Mouse (Mus musculus): ENCODE measurements around the gene Plcb4. TPM values are rescaled to one million over a fixed set of nuclear protein-coding genes. Genes with fewer than 3 reads are reported as not detected.

Gene Plcb4
- total and polyA plus RNA-seq, 2 experiments from 2014 or later: 31.4 to 66.6 TPM

- no peak overlapping the region for H3K27ac ChIP-seq (ENCODE audit: low read depth, low read length)
- 81% methylated on average over 6 of the region's 6 CpGs for WGBS
- no peaks in the 10 kb centered on the region for H3K36me3 ChIP-seq (ENCODE audit: insufficient read depth, low read length)
- H3K27me3 ChIP-seq (ENCODE audit: insufficient read depth, low read length): no peaks in the 10 kb centered on the region
- H3K4me3 ChIP-seq (ENCODE audit: low read depth, low read length): no peak overlapping the region
- no peak overlapping the region for H3K9ac ChIP-seq (replicated peaks; ENCODE audit: low read length, poor library complexity, severe bottlenecking)
- no peaks in the 10 kb centered on the region for H3K9me3 ChIP-seq (ENCODE audit: low read length)
- DNase-seq (ENCODE audit: low spot score): no peak
- no peak for ATAC-seq (ENCODE audit: low FRiP score)
- no peak overlapping the region for H3K4me2 ChIP-seq (ENCODE audit: low read depth, low read length, poor library complexity, severe bottlenecking)
- TF ChIP-seq CTCF (IDR thresholded peaks at IDR 0.05): no peak
- no peaks in the 10 kb centered on the region for H3K4me1 ChIP-seq (ENCODE audit: insufficient read depth, low read length)
Measured at GRCm38 (mm10) chr2:135810841-135811240, 152.0 kb downstream of the Plcb4 start.

- WGBS: 84% methylated on average over 5 of the region's 5 CpGs
- H3K4me1 ChIP-seq (ENCODE audit: insufficient read depth, low read length): no peaks in the 10 kb centered on the region
- no peak for TF ChIP-seq CTCF (IDR thresholded peaks at IDR 0.05)
- H3K27me3 ChIP-seq (ENCODE audit: insufficient read depth, low read length): no peaks in the 10 kb centered on the region
- H3K27ac ChIP-seq (ENCODE audit: low read depth, low read length): no peak overlapping the region
- DNase-seq (ENCODE audit: low spot score): no peak
- H3K9ac ChIP-seq (replicated peaks; ENCODE audit: low read length, poor library complexity, severe bottlenecking): no peak overlapping the region
- H3K9me3 ChIP-seq (ENCODE audit: low read length): no peaks in the 10 kb centered on the region
- H3K4me2 ChIP-seq (ENCODE audit: low read depth, low read length, poor library complexity, severe bottlenecking): no peak overlapping the region
- H3K4me3 ChIP-seq (ENCODE audit: low read depth, low read length): no peak overlapping the region
- no peak for ATAC-seq (ENCODE audit: low FRiP score)
- no peaks in the 10 kb centered on the region for H3K36me3 ChIP-seq (ENCODE audit: insufficient read depth, low read length)
Measured at GRCm38 (mm10) chr2:135811453-135812101, 152.8 kb downstream of the Plcb4 start.

DNA sequence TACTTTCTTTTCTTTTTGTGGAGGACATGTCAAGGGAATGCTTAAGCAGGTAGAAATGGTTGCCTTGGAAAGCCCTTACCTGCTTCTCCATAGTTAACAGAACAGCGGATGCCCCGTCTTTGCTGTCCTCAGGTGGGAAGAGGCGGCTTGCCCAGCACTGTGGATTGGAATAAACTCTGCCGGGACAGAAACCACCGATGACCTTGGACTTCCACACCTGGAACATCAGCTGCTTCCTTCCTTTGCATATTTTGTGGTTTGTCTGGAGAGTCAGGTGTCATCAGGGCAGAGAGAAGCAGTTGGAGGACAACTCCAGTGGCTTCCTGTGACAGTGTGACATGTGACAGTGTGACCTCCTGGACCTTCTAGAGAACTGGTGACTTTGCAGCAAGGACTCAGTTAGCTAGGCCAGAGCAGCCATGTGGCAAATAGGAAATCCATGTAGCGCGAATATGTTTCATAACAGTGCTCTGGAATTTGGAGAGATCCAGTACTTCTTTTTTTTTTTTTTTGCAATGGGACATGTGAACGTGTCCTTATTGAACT is 154.0 kb downstream of the Plcb4 start:
- no peak for DNase-seq (ENCODE audit: low spot score)
- Histone ChIP-seq H3K4me2 (ENCODE audit: low read depth, low read length, poor library complexity, severe bottlenecking) (no peak overlapping the region), H3K4me1 (ENCODE audit: insufficient read depth, low read length) (no peaks in the 10 kb centered on the region), H3K4me3 (ENCODE audit: low read depth, low read length) (no peak overlapping the region), H3K27me3 (ENCODE audit: insufficient read depth, low read length) (no peaks in the 10 kb centered on the region), H3K27ac (ENCODE audit: low read depth, low read length) (no peak overlapping the region), H3K9ac (replicated peaks; ENCODE audit: low read length, poor library complexity, severe bottlenecking) (no peak overlapping the region), H3K36me3 (ENCODE audit: insufficient read depth, low read length) (no peaks in the 10 kb centered on the region), H3K9me3 (ENCODE audit: low read length) (no peaks in the 10 kb centered on the region)
- WGBS: 93% methylated on average over 8 of the region's 8 CpGs
- no peak for TF ChIP-seq CTCF (IDR thresholded peaks at IDR 0.05)
- no peak for ATAC-seq (ENCODE audit: low FRiP score)

DNA sequence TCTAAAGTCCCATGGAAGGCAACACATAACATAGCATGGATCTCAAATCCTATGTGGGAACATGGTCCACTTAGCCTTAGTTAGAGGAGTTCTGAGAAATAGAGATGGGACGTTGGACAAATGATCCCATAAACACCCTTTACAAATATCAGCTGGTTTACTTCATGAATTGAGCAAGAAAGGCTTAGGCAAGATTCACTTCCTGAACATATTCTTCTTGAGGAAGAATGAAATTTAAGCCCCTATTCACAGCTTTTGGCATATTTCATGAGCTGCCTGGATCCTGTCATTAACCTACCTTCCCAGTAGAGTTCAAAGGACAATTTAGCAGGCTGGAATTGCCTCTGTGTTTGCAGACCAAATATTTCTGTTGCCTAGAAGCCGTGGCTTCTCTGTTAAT is 161.9 kb downstream of the Plcb4 start:
- ATAC-seq (ENCODE audit: low FRiP score) (no peak), DNase-seq (ENCODE audit: low spot score) (no peak)
- Histone ChIP-seq H3K9me3 (ENCODE audit: low read length) (no peaks in the 10 kb centered on the region), H3K9ac (replicated peaks; ENCODE audit: low read length, poor library complexity, severe bottlenecking) (no peak overlapping the region), H3K4me1 (ENCODE audit: insufficient read depth, low read length) (0 out of 2 replicates have a peak, but pooled peaks cover 5% of the 10 kb centered on the region), H3K4me3 (ENCODE audit: low read depth, low read length) (no peak overlapping the region), H3K36me3 (ENCODE audit: insufficient read depth, low read length) (no peaks in the 10 kb centered on the region), H3K4me2 (ENCODE audit: low read depth, low read length, poor library complexity, severe bottlenecking) (no peak overlapping the region), H3K27ac (ENCODE audit: low read depth, low read length) (no peak overlapping the region), H3K27me3 (ENCODE audit: insufficient read depth, low read length) (no peaks in the 10 kb centered on the region)
- TF ChIP-seq CTCF (IDR thresholded peaks at IDR 0.05): no peak
- WGBS: 79% methylated on average over 2 of the region's 2 CpGs

GRCm38 (mm10) chr2:135823690-135824089 is 164.9 kb downstream of the Plcb4 start:
- Histone ChIP-seq H3K36me3 (ENCODE audit: insufficient read depth, low read length) (no peaks in the 10 kb centered on the region), H3K4me1 (ENCODE audit: insufficient read depth, low read length) (peaks cover 6% of the 10 kb centered on the region; the same call in 1 of the 2 replicates), H3K27ac (ENCODE audit: low read depth, low read length) (no peak overlapping the region), H3K4me2 (ENCODE audit: low read depth, low read length, poor library complexity, severe bottlenecking) (no peak overlapping the region), H3K27me3 (ENCODE audit: insufficient read depth, low read length) (no peaks in the 10 kb centered on the region), H3K9me3 (ENCODE audit: low read length) (no peaks in the 10 kb centered on the region), H3K4me3 (ENCODE audit: low read depth, low read length) (no peak overlapping the region), H3K9ac (replicated peaks; ENCODE audit: low read length, poor library complexity, severe bottlenecking) (no peak overlapping the region)
- DNase-seq (ENCODE audit: low spot score): no peak
- no peak for ATAC-seq (ENCODE audit: low FRiP score)
- WGBS: 88% methylated on average over 1 of the region's 1 CpGs
- TF ChIP-seq CTCF (IDR thresholded peaks at IDR 0.05): no peak

DNA sequence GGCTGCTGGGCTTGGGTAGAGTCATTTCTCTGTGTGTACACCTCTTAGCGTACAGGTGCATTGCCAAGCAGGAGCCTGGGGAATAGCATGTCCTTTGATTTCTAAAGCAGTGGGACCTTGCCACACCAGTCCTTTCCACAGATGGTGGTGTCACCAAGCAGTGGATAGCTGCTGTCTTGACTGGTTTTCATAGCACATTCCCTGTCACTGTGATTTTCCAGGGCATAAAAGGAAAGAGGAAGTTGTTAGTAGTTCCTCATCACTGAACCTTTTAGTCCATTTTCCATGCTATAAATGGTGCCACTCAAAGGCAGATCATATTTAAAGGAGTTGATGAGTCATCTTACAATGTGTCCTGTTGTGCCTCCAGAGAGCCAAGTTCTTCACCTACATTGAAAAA is 165.9 kb downstream of the Plcb4 start:
- Histone ChIP-seq H3K4me2 (ENCODE audit: low read depth, low read length, poor library complexity, severe bottlenecking) (no peak overlapping the region), H3K4me1 (ENCODE audit: insufficient read depth, low read length) (peaks cover 6% of the 10 kb centered on the region; the same call in 1 of the 2 replicates), H3K27me3 (ENCODE audit: insufficient read depth, low read length) (no peaks in the 10 kb centered on the region), H3K36me3 (ENCODE audit: insufficient read depth, low read length) (no peaks in the 10 kb centered on the region), H3K4me3 (ENCODE audit: low read depth, low read length) (no peak overlapping the region), H3K27ac (ENCODE audit: low read depth, low read length) (no peak overlapping the region), H3K9me3 (ENCODE audit: low read length) (no peaks in the 10 kb centered on the region), H3K9ac (replicated peaks; ENCODE audit: low read length, poor library complexity, severe bottlenecking) (no peak overlapping the region)
- DNase-seq (ENCODE audit: low spot score) (no peak), ATAC-seq (ENCODE audit: low FRiP score) (no peak)
- 81% methylated on average over 1 of the region's 1 CpGs for WGBS
- TF ChIP-seq CTCF (IDR thresholded peaks at IDR 0.05): no peak
